Mouse (Mus musculus) brain, adult 2 months (tissue): ENCODE data around the gene Prpf19.

Source experiments
- DNase-seq: peaks from one replicate; pipeline ENCODE4 v3.0.0; 2011; ENCODE audit warnings: low read depth, low spot score

The Prpf19 gene

GRCm38 (mm10) chr19:10895708-10896107 lies 677 bp downstream of the Prpf19 start:
- peak; percentile 37 for DNase-seq

- DNase-seq = no peak
Measured at GRCm38 (mm10) chr19:10896849-10897248, 1.8 kb downstream of the Prpf19 start.

GRCm38 (mm10) chr19:10897491-10897890 lies 2.5 kb downstream of the Prpf19 start:
- DNase-seq = no peak

GRCm38 (mm10) chr19:10900315-10900714 lies 5.3 kb downstream of the Prpf19 start:
- DNase-seq = no peak

GRCm38 (mm10) chr19:10901046-10901445 lies 6.0 kb downstream of the Prpf19 start:
- no peak for DNase-seq

GRCm38 (mm10) chr19:10904512-10904911 lies 9.5 kb downstream of the Prpf19 start:
- DNase-seq = no peak

GRCm38 (mm10) chr19:10904927-10905727 lies 10.1 kb downstream of the Prpf19 start:
- DNase-seq = peak; percentile 80

- DNase-seq = no peak
Measured at GRCm38 (mm10) chr19:10905728-10906000, 10.6 kb downstream of the Prpf19 start.

- DNase-seq = peak; percentile 76
Measured at GRCm38 (mm10) chr19:10907891-10908290, 12.9 kb downstream of the Prpf19 start.

GRCm38 (mm10) chr19:10909087-10909721 lies 14.2 kb downstream of the Prpf19 start:
- DNase-seq = no peak

GRCm38 (mm10) chr19:10914291-10914690 lies 19.3 kb downstream of the Prpf19 start:
- no peak for DNase-seq

GRCm38 (mm10) chr19:10914870-10915269 lies 19.8 kb downstream of the Prpf19 start:
- DNase-seq = no peak

- no peak for DNase-seq
Measured at GRCm38 (mm10) chr19:10916506-10916905, 21.5 kb downstream of the Prpf19 start.

- peak; percentile 23 for DNase-seq
Measured at GRCm38 (mm10) chr19:10918321-10918991, 23.4 kb downstream of the Prpf19 start.

- DNase-seq = no peak
Measured at GRCm38 (mm10) chr19:10920532-10920931, 25.5 kb downstream of the Prpf19 start, which contains the start of gene Zp1. Gene Zp1 (minus strand): TSS chr19:10920632.

- no peak for DNase-seq
Measured at GRCm38 (mm10) chr19:10921058-10921457, 26.0 kb downstream of the Prpf19 start.

- no peak for DNase-seq
Measured at GRCm38 (mm10) chr19:10924220-10924619, 29.2 kb downstream of the Prpf19 start.

GRCm38 (mm10) chr19:10926123-10926621 lies 31.1 kb downstream of the Prpf19 start:
- DNase-seq = no peak

GRCm38 (mm10) chr19:10926666-10927065 lies 31.6 kb downstream of the Prpf19 start:
- no peak for DNase-seq

- no peak for DNase-seq
Measured at GRCm38 (mm10) chr19:10930641-10931040, 35.6 kb downstream of the Prpf19 start.

- DNase-seq = peak; percentile 41
Measured at GRCm38 (mm10) chr19:10935029-10935428, 40.0 kb downstream of the Prpf19 start.

- DNase-seq = no peak
Measured at GRCm38 (mm10) chr19:10936077-10936476, 41.0 kb downstream of the Prpf19 start.
